Mouse (Mus musculus): ENCODE measurements around the gene Dap. TPM values are rescaled to one million over a fixed set of nuclear protein-coding genes. Genes with fewer than 3 reads are reported as not detected.

The Dap gene
- total RNA-seq, 2 experiments from 2014 or later = 69.4 to 78.0 TPM

- DNase-seq (ENCODE audit: low spot score in 2 of 2) = no peak
Observed at GRCm38 (mm10) chr15:31236549-31236907, 12.4 kb downstream of the Dap start.

DNA sequence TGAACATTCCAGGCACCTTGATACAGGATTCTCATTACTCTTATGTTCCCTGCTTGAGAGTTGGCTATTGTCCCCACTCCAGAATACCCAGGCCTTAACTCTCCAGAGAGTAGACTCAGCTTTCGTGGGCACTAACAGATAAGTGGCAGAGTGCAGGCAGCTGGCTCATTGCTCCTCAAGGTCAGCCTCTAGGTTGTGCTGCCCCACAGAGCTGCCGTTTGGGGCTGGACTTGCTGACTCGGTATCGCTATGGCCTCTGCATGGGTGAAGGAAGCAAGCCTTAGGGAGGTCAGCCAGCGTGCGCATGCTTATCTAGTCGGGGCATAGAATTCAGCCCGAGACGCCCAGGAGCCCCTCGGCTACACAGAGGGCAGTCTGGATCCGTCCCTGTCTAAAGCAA, 13.3 kb downstream of the Dap start:
- no peak for DNase-seq (ENCODE audit: low spot score in 2 of 2)

GRCm38 (mm10) chr15:31237898-31238297, 13.8 kb downstream of the Dap start:
- no peak for DNase-seq (ENCODE audit: low spot score in 2 of 2)

DNA sequence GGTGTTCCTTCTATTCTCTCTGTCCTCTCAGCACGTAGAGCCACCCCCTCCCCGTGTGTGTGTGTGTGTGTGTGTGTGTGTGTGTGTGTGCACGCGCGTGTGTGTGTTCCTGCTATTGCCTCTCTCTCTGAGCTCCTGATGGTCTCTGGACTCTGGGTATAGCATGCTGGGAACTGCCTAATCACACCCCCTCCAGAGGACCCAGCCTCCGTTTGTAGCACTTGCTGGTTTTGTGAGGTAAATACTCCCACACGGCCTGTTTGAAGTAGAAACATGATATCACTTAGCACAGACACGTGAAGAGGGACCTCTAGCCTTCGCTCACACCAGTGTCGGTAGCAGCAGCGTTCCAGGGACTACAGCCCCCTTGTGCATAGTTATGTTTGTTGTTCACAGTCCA, 14.5 kb downstream of the Dap start:
- no peak for DNase-seq (ENCODE audit: low spot score in 2 of 2)

- no peak for DNase-seq (ENCODE audit: low spot score in 2 of 2)
Observed at GRCm38 (mm10) chr15:31239713-31240112, 15.6 kb downstream of the Dap start.

GRCm38 (mm10) chr15:31240181-31240580, 16.1 kb downstream of the Dap start:
- no peak for DNase-seq (ENCODE audit: low spot score in 2 of 2)

- no peak for DNase-seq (ENCODE audit: low spot score in 2 of 2)
Observed at GRCm38 (mm10) chr15:31243260-31243659, 19.1 kb downstream of the Dap start.

GRCm38 (mm10) chr15:31244696-31245445, 20.8 kb downstream of the Dap start:
- no peak for DNase-seq (ENCODE audit: low spot score in 2 of 2)

- DNase-seq (ENCODE audit: low spot score in 2 of 2) = no peak
Observed at GRCm38 (mm10) chr15:31245934-31246333, 21.8 kb downstream of the Dap start.

DNA sequence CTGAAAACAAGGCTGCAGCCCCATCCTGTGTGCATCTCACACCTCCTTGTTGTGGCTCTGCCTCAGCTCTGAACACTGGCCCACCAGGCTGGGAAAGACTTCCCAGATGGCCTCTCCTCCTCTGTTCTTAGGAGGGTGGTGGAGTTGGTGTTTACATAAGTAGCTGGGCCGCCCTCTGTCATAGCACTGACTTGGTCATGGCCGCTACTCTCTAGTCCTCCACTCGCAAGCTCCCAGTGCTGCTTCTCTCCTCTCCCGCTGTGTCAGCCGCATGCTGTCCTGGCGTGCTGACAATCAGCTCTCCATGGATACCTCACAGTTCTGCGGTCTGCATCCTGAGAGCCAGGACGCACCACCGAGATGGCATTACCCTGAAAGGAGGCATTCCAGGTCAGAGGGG, 22.9 kb downstream of the Dap start:
- DNase-seq (ENCODE audit: low spot score in 2 of 2) = no peak

GRCm38 (mm10) chr15:31248882-31249281, 24.8 kb downstream of the Dap start:
- no peak for DNase-seq (ENCODE audit: low spot score in 2 of 2)

- no peak for DNase-seq (ENCODE audit: low spot score in 2 of 2)
Observed at GRCm38 (mm10) chr15:31250027-31250426, 25.9 kb downstream of the Dap start.

DNA sequence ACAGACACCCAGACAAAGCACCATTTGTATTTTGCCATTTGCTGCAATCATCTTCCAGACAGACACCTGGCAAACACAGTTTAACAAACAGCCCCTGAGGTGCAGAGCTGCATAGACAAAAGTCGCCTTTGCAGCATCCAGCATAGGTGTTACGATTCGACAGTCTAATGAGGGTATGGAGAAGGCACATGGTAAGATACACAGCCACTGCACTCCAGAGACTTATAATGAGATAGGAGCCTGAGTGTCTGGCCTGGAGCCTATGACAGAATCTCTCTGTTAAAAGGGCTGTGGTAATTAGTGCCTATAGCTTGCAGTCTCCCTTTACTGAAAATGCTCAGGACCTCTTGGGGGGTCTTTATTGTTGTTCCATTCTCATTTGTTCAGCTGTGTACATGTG, 26.6 kb downstream of the Dap start:
- no peak for DNase-seq (ENCODE audit: low spot score in 2 of 2)

- DNase-seq (ENCODE audit: low spot score in 2 of 2) = no peak
Observed at GRCm38 (mm10) chr15:31251189-31251588, 27.1 kb downstream of the Dap start.

DNA sequence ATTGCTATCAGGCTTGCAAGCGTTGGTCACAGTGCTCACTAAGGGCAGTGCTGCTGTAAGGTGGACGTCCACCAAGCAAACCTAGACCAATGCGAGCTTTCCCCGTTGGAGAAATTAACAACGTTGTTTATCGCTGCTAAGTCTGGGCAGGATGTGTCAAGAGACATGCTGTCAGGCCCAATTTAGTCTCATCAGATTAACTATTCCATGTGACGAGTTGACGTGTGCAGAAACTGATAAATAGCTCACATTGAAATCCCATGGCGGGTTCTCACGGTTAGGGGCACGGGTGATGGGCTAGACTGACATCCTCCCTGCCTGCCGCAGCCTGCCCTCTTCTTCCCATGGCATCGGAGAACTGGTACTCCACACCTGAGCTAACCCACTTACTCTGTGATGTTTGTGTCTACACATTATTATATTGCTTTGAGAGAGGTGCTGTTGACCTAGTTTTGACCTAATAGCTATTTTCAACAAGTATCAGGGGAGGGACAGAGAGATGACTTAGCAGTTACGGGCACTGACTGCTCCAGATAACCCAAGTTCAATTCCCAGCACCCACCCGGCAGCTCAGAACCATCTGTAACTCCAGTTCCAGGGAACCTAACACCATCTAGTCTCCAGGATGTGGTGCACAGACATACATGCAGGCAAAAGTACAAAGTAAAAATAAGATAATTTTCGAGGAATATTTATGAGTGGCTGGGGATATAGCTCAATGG, 28.6 kb downstream of the Dap start:
- no peak for DNase-seq (ENCODE audit: low spot score in 2 of 2)

DNA sequence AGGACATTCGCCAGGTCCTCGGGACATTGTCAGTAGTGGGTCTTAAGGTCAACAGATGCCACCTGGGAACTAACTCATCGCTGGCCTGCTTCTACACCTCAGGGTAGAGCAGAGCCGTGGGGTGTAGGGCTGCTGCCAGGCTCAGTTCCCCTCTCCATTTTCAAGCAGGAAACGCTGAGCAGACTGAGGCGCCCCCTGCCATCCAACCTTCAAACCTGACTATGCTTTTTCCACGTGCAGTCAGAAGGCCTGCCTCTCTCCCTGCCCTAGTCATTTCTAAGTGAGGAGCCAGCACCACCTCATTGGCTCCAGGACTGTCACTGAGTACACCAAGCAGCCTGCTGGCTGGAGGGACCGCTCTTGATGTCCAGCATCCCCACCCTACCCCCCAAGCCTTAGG, 29.3 kb downstream of the Dap start:
- DNase-seq (ENCODE audit: low spot score in 2 of 2) = no peak

DNA sequence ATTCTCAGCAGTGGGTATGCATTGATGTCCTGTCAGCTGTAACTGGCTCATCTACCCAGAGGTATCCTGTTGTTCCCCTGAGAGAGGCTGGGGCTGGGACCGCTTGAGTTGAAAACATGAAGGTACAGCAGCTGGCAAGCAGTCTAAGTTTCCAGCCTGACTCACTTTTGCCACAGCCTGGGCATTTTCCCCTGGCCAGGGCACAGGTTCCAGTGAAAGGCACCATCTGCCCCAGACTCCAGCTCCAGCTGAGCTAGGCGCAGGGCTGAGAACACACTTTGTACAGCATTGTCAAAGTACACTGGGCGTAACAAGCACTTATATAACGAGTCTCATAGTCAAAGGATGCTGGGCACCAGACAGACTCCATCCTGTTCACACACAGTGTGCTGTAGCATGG, 29.8 kb downstream of the Dap start:
- no peak for DNase-seq (ENCODE audit: low spot score in 2 of 2)

GRCm38 (mm10) chr15:31254939-31255535, 30.9 kb downstream of the Dap start:
- no peak for DNase-seq (ENCODE audit: low spot score in 2 of 2)

DNA sequence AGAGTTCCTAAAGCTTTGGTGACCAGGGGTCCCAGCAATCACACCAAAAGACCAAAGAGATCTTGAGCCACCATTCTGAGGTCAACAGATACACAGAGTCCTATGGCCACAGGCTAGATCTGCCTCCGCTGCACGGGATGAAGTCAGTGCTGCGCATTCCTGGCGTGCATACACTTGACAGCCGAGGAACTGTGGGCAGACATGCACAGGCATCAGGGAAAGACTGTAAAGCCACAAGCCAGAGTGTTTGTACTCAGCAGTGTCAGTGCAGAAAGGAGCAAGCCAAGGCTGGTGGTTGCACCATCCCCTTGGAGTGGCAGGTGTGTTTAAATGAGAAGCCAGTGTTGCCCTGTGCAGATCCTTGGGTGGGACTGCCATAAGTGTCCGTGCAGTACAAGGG, 31.6 kb downstream of the Dap start:
- no peak for DNase-seq (ENCODE audit: low spot score in 2 of 2)

- no peak for DNase-seq (ENCODE audit: low spot score in 2 of 2)
Observed at GRCm38 (mm10) chr15:31257329-31257728, 33.2 kb downstream of the Dap start.

DNA sequence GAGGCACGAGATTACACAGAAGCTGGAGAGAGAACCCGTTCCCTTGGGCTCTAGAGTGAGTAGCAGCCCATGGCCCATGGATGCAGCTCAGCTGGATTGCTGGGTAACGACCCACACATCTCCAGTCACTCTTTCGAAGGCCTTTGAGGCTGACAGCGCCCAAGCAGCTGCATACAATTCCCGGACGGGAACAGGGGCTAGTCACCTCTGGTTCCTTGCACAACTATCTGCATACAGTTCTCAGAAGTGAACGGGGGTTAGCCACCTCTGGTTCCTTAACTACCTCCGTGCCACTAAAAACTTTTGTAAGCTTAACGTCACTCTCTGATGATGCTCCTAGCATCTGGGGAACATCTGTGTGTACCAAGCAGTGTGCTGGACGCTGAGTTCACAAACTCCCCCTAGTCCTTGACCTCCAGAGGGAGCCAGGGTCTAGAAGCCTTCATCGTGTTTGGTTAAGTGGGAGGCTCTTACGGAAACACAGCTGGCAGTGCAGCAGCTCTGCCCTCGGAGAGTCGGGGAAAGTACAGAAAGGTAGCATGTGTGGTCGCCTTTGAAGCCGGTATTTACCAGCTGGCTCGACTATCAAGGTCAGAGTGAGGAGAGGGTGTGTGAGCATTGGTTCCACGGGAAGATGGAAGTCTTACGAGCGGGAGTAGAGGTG, 34.0 kb downstream of the Dap start:
- DNase-seq (ENCODE audit: low spot score in 2 of 2) = no peak
